In genomic region chrX:83674998-83675397, GRCm38 (mm10) we compare ENCODE assay signal across 14 mouse cellular contexts.
DNase-seq lines count a peak whose midpoint lies in the region; ATAC-seq and TF ChIP-seq lines count a peak whose summit lies in the region.
"Had no signal": no experiment of that assay in that cellular context is flagged by ENCODE, and none has a peak within 500 bp of the region (broad histone marks: within the 10 kb centered on the region; RNA-seq: fewer than 3 reads in every experiment).

No protein-coding gene starts in this region.

- no peaks in the 10 kb centered on the region for H3K36me3 ChIP-seq in forebrain, embryonic 14.5 days (ENCODE audit: control insufficient read depth, insufficient read depth, low read length)
- no peaks in the 10 kb centered on the region for H3K36me3 ChIP-seq in forebrain, embryonic 15.5 days
- H3K36me3 ChIP-seq: embryonic facial prominence, embryonic 12.5 days; heart, embryonic 12.5 days; neural tube, embryonic 13.5 days had no signal

- no peak for TF ChIP-seq CTCF in lung, adult 2 months (IDR thresholded peaks at IDR 0.05; ENCODE audit: insufficient read depth, low read length)

- H3K4me1 ChIP-seq in forebrain, embryonic 14.5 days (ENCODE audit: control insufficient read depth, insufficient read depth, low read length), result no peaks in the 10 kb centered on the region
- no peaks in the 10 kb centered on the region for H3K4me1 ChIP-seq in forebrain, embryonic 15.5 days
- no peaks in the 10 kb centered on the region; the same call in 1 of the 2 replicates for H3K4me1 ChIP-seq in lung, adult 2 months (ENCODE audit: control insufficient read depth, insufficient read depth, low read length)
- H3K4me1 ChIP-seq: embryonic facial prominence, embryonic 12.5 days; heart, embryonic 12.5 days; neural tube, embryonic 13.5 days had no signal

- H3K9ac ChIP-seq in forebrain, embryonic 14.5 days (ENCODE audit: low read length), result no peak overlapping the region
- H3K9ac ChIP-seq in forebrain, embryonic 15.5 days (replicated peaks), result no peak overlapping the region
- H3K9ac ChIP-seq: embryonic facial prominence, embryonic 12.5 days; heart, embryonic 12.5 days; neural tube, embryonic 13.5 days had no signal

- no peaks in the 10 kb centered on the region for H3K27me3 ChIP-seq in forebrain, embryonic 14.5 days (replicated peaks; ENCODE audit: control insufficient read depth, insufficient read depth, low read length)
- no peaks in the 10 kb centered on the region for H3K27me3 ChIP-seq in forebrain, embryonic 15.5 days
- H3K27me3 ChIP-seq: embryonic facial prominence, embryonic 12.5 days; heart, embryonic 12.5 days; neural tube, embryonic 13.5 days had no signal

- no peaks in the 10 kb centered on the region for H3K9me3 ChIP-seq in forebrain, embryonic 14.5 days (replicated peaks; ENCODE audit: control insufficient read depth, low read length)
- no peaks in the 10 kb centered on the region for H3K9me3 ChIP-seq in forebrain, embryonic 15.5 days
- H3K9me3 ChIP-seq: embryonic facial prominence, embryonic 12.5 days; heart, embryonic 12.5 days; neural tube, embryonic 13.5 days had no signal

- peak; percentile 1 for DNase-seq in forebrain, embryonic 14.5 days (ENCODE audit: low spot score)
- DNase-seq in retina, postnatal 1 day, result peak; percentile 1
- DNase-seq in retina, embryonic 14.5 days (ENCODE audit: low spot score), result no peak
- peak; percentile 5 for DNase-seq in lung, adult 2 months
- DNase-seq in right cerebral cortex, postnatal 4 days, result no peak
- no peak for DNase-seq in gastrocnemius, postnatal 25 days
- no peak for DNase-seq in thymus, postnatal 36 days
- DNase-seq: cerebellum, adult 11 months; spleen, adult 18-20 months had no signal

- H3K27ac ChIP-seq in forebrain, embryonic 14.5 days (ENCODE audit: low read depth, low read length), result no peak overlapping the region
- H3K27ac ChIP-seq in forebrain, embryonic 15.5 days (replicated peaks), result no peak overlapping the region
- H3K27ac ChIP-seq: embryonic facial prominence, embryonic 12.5 days; hindbrain, postnatal 0 days; neural tube, embryonic 13.5 days had no signal

- no peak overlapping the region for H3K4me2 ChIP-seq in forebrain, embryonic 14.5 days (ENCODE audit: low read length)
- no peak overlapping the region for H3K4me2 ChIP-seq in forebrain, embryonic 15.5 days (replicated peaks)
- H3K4me2 ChIP-seq: embryonic facial prominence, embryonic 12.5 days; heart, embryonic 12.5 days; neural tube, embryonic 13.5 days had no signal

- H3K4me3 ChIP-seq in forebrain, embryonic 14.5 days (ENCODE audit: low read depth, low read length), result no peak overlapping the region
- H3K4me3 ChIP-seq in forebrain, embryonic 15.5 days, result no peak overlapping the region
- H3K4me3 ChIP-seq in lung, adult 2 months (replicated peaks; ENCODE audit: extremely low read depth, low read depth, low read length), result no peak overlapping the region
- H3K4me3 ChIP-seq: embryonic facial prominence, embryonic 12.5 days; heart, embryonic 12.5 days; neural tube, embryonic 13.5 days had no signal

- 79% methylated on average over 1 of the region's 1 CpGs for WGBS in forebrain, embryonic 14.5 days
- WGBS in forebrain, embryonic 15.5 days, result 84% methylated on average over 1 of the region's 1 CpGs
- 36% methylated on average over 1 of the region's 1 CpGs for WGBS in lung, adult 2 months

- TF ChIP-seq POLR2A in lung, adult 2 months (IDR thresholded peaks at IDR 0.05; ENCODE audit: borderline replicate concordance, extremely low read depth, low read depth, low read length), result no peak

- ATAC-seq in forebrain, embryonic 14.5 days, result no peak
- ATAC-seq in forebrain, embryonic 15.5 days (replicated peaks), result no peak
- ATAC-seq: hindbrain, postnatal 0 days had no signal

Comparison
In these comparisons a context has a peak if more than half of its experiments do, and no peak if none do; other contexts are left out.
1. DNase-seq: peak in forebrain, embryonic 14.5 days (single experiment), retina, postnatal 1 day (single experiment) and lung, adult 2 months (single experiment); none in retina, embryonic 14.5 days (single experiment), right cerebral cortex, postnatal 4 days (single experiment), gastrocnemius, postnatal 25 days (single experiment) and thymus, postnatal 36 days (0 of 2).